In the genomic region with DNA sequence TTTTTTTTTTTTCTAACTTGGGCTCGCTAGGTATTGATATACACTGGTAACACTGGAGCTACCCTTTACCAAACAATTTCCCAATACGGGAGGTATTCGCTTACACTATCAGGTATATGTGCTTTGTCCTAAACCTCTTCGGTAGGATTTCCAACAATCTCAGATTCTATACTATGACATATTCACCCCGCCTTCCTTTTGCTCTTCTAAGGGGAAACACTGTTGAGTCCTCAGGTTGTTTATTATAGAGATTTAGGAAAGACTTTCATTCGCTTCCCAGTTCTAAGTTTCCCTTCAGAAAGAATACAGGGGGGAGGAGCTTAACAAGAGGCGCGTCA, we compare ENCODE assay signal across 7 mouse cellular contexts. TPM values are rescaled to one million over a fixed set of nuclear protein-coding genes. Genes with fewer than 3 reads are reported as not detected.
A peak's percentile ranks its signal among the peaks of the same experiment; 100 is the strongest.
DNase-seq lines count a peak whose midpoint lies in the region; ATAC-seq and TF ChIP-seq lines count a peak whose summit lies in the region.

No protein-coding gene starts in this region.

- TF ChIP-seq POLR2A in spleen, adult 2 months (IDR thresholded peaks at IDR 0.05; ENCODE audit: low read depth, low read length): no peak

- peak overlapping the region; percentile 85 for H3K9ac ChIP-seq in forebrain, embryonic 12.5 days
- peak overlapping the region; percentile 89 for H3K9ac ChIP-seq in liver, embryonic 13.5 days
- peak overlapping the region; percentile 87 for H3K9ac ChIP-seq in stomach, postnatal 0 days (ENCODE audit: low read length)

- no peaks in the 10 kb centered on the region for H3K4me1 ChIP-seq in spleen, adult 2 months (ENCODE audit: control insufficient read depth, insufficient read depth, insufficient read length)
- peaks cover 3% of the 10 kb centered on the region; the same call in 1 of the 2 replicates for H3K4me1 ChIP-seq in forebrain, embryonic 12.5 days
- H3K4me1 ChIP-seq in liver, embryonic 13.5 days (replicated peaks): peaks cover 4% of the 10 kb centered on the region
- no peaks in the 10 kb centered on the region for H3K4me1 ChIP-seq in stomach, postnatal 0 days (replicated peaks; ENCODE audit: control insufficient read depth, insufficient read depth)

- no peak for TF ChIP-seq CTCF in spleen, adult 2 months (IDR thresholded peaks at IDR 0.05; ENCODE audit: extremely low read depth, insufficient read depth, insufficient read length, insufficient replicate concordance)
- TF ChIP-seq CTCF in stomach, postnatal 0 days (IDR thresholded peaks at IDR 0.05; ENCODE audit: low read depth): no peak

- H3K36me3 ChIP-seq in spleen, adult 2 months (ENCODE audit: control insufficient read depth, insufficient read depth, low read length): no peaks in the 10 kb centered on the region
- H3K36me3 ChIP-seq in forebrain, embryonic 12.5 days (replicated peaks): no peaks in the 10 kb centered on the region
- H3K36me3 ChIP-seq in liver, embryonic 13.5 days: no peaks in the 10 kb centered on the region
- H3K36me3 ChIP-seq in stomach, postnatal 0 days (ENCODE audit: control insufficient read depth, insufficient read depth, low read length): no peaks in the 10 kb centered on the region

- H3K9me3 ChIP-seq in forebrain, embryonic 12.5 days: 0 out of 2 replicates have a peak, but pooled peaks cover 2% of the 10 kb centered on the region
- no peaks in the 10 kb centered on the region for H3K9me3 ChIP-seq in liver, embryonic 13.5 days (replicated peaks)
- H3K9me3 ChIP-seq in stomach, postnatal 0 days (ENCODE audit: control insufficient read depth, low read length): no peaks in the 10 kb centered on the region

- DNase-seq in spleen, adult 2 months (ENCODE audit: low read depth in 1 of 2, low spot score in 2 of 2): peak in 1 of 2 experiments; percentile 38
- no peak for DNase-seq in spleen, postnatal 10 days (ENCODE audit: low spot score in 2 of 2)
- DNase-seq in liver, embryonic 13.5 days: no peak
- no peak for DNase-seq in stomach, postnatal 0 days (ENCODE audit: low spot score)
- DNase-seq in ovary, adult 18-20 months (ENCODE audit: low spot score): no peak
- no peak for DNase-seq in urinary bladder, postnatal 10 days (ENCODE audit: low spot score)

- no peaks in the 10 kb centered on the region for H3K27me3 ChIP-seq in spleen, adult 2 months (ENCODE audit: control insufficient read depth, insufficient read depth, low read length)
- 0 out of 2 replicates have a peak, but pooled peaks cover 7% of the 10 kb centered on the region for H3K27me3 ChIP-seq in forebrain, embryonic 12.5 days
- no peaks in the 10 kb centered on the region for H3K27me3 ChIP-seq in liver, embryonic 13.5 days
- no peaks in the 10 kb centered on the region for H3K27me3 ChIP-seq in stomach, postnatal 0 days (ENCODE audit: control insufficient read depth, insufficient read depth, low read length)

- H3K27ac ChIP-seq in spleen, adult 2 months (ENCODE audit: insufficient read depth, low read length): peak overlapping the region; percentile 94
- no peak overlapping the region; the same call in 1 of the 2 replicates for H3K27ac ChIP-seq in forebrain, embryonic 12.5 days
- peak overlapping the region; percentile 85; the same call in 1 of the 2 replicates for H3K27ac ChIP-seq in liver, embryonic 13.5 days
- no peak overlapping the region for H3K27ac ChIP-seq in stomach, postnatal 0 days (replicated peaks)

- no peak for TF ChIP-seq EP300 in stomach, postnatal 0 days (optimal IDR thresholded peaks at IDR 0.05)

- 14% methylated on average over 8 of the region's 8 CpGs for WGBS in spleen, adult 2 months
- WGBS in forebrain, embryonic 12.5 days: 24% methylated on average over 8 of the region's 8 CpGs
- WGBS in liver, embryonic 13.5 days (ENCODE audit: insufficient replicate concordance): 10% methylated on average over 8 of the region's 8 CpGs
- 12% methylated on average over 8 of the region's 8 CpGs for WGBS in stomach, postnatal 0 days

- peak overlapping the region; percentile 76 for H3K4me2 ChIP-seq in forebrain, embryonic 12.5 days
- peak overlapping the region; percentile 95 for H3K4me2 ChIP-seq in liver, embryonic 13.5 days
- H3K4me2 ChIP-seq in stomach, postnatal 0 days (replicated peaks; ENCODE audit: low read depth): peak overlapping the region; percentile 88

- H3K4me3 ChIP-seq in spleen, adult 2 months (ENCODE audit: extremely low read depth, insufficient read depth, insufficient read length): peak overlapping the region; percentile 82
- peak overlapping the region; percentile 93 for H3K4me3 ChIP-seq in forebrain, embryonic 12.5 days (replicated peaks)
- H3K4me3 ChIP-seq in liver, embryonic 13.5 days (replicated peaks): peak overlapping the region; percentile 98
- H3K4me3 ChIP-seq in stomach, postnatal 0 days (ENCODE audit: low read depth, low read length): peak overlapping the region; percentile 97

- ATAC-seq in forebrain, embryonic 12.5 days (ENCODE audit: low FRiP score): no peak
- no peak for ATAC-seq in liver, embryonic 13.5 days (ENCODE audit: low read depth)
- no peak for ATAC-seq in stomach, postnatal 0 days (ENCODE audit: low FRiP score, low TSS enrichment)

RNA-seq across cellular contexts. Expression of a gene that starts 1.2 kb away (rescaled TPM):
- polyA plus RNA-seq in spleen, adult 2 months (2012; rRNA removed): 2.9 and 3.1 TPM in 2 replicates
- 26.1 and 29.8 TPM in 2 replicates for polyA plus RNA-seq in forebrain, embryonic 12.5 days (2016; fragmentation: Nextera tagmentation; extraction: Ambion mirVana)
- 3.3 and 4.3 TPM in 2 replicates for polyA plus RNA-seq in liver, embryonic 13.5 days (2015; fragmentation: Nextera tagmentation; extraction: Ambion mirVana)
- 4.1 and 5.1 TPM in 2 replicates for polyA plus RNA-seq in stomach, postnatal 0 days (2015; fragmentation: Nextera tagmentation; extraction: Ambion mirVana)

RNA-seq across cellular contexts. Expression of a gene that starts 24.1 kb away (rescaled TPM):
- polyA plus RNA-seq in spleen, adult 2 months (2012; rRNA removed): 16.1 and 17.1 TPM in 2 replicates
- polyA plus RNA-seq in forebrain, embryonic 12.5 days (2016; fragmentation: Nextera tagmentation; extraction: Ambion mirVana): 14.4 and 16.1 TPM in 2 replicates
- 2.1 and 2.8 TPM in 2 replicates for polyA plus RNA-seq in liver, embryonic 13.5 days (2015; fragmentation: Nextera tagmentation; extraction: Ambion mirVana)
- 12.9 and 15.7 TPM in 2 replicates for polyA plus RNA-seq in stomach, postnatal 0 days (2015; fragmentation: Nextera tagmentation; extraction: Ambion mirVana)

Comparison
In these comparisons a context has a peak if more than half of its experiments do, and no peak if none do; other contexts are left out.
1. H3K27ac ChIP-seq: peak in spleen, adult 2 months (single experiment) and liver, embryonic 13.5 days (single experiment); none in forebrain, embryonic 12.5 days (single experiment) and stomach, postnatal 0 days (single experiment).
2. Peak in every context shown above with its lines, with median percentiles within 50 percentile points of each other: H3K4me3 ChIP-seq, H3K4me2 ChIP-seq and H3K9ac ChIP-seq.